Mouse (Mus musculus) heart, postnatal 14 days (tissue): ENCODE data around the gene Vps52. TPM values are rescaled to one million over a fixed set of nuclear protein-coding genes. Genes with fewer than 3 reads are reported as not detected.
"Not testable (repeated sequence)": the region's sequence is repeated elsewhere in the genome, so short reads cannot be mapped to it uniquely, and the experiment has no call there.

Source experiments
- DNase-seq, 2 experiments: peaks; one replicate each; pipeline ENCODE4 v3.0.0; 2021 to 2022
- intact Hi-C: fragments of 180-260 bp; cut with DNase I; formaldehyde crosslinking; loops from one replicate; pipeline ENCODE4 v1.15.1; 2025
- total RNA-seq, 2 experiments: library from RNA; stranded (reverse); gene quantifications; 2 replicates each; pipeline ENCODE4 v1.2.3; 2021

Gene Vps52
- total RNA-seq, 2 experiments from 2014 or later, result 35.0 to 37.8 TPM

GRCm38 (mm10) chr17:33997025-33997424, 41.4 kb downstream of the Vps52 start:
- DNase-seq, intact Hi-C loops: not testable (repeated sequence)

GRCm38 (mm10) chr17:33998697-33999096, 43.1 kb downstream of the Vps52 start:
- intact Hi-C loops, DNase-seq: not testable (repeated sequence)

DNA sequence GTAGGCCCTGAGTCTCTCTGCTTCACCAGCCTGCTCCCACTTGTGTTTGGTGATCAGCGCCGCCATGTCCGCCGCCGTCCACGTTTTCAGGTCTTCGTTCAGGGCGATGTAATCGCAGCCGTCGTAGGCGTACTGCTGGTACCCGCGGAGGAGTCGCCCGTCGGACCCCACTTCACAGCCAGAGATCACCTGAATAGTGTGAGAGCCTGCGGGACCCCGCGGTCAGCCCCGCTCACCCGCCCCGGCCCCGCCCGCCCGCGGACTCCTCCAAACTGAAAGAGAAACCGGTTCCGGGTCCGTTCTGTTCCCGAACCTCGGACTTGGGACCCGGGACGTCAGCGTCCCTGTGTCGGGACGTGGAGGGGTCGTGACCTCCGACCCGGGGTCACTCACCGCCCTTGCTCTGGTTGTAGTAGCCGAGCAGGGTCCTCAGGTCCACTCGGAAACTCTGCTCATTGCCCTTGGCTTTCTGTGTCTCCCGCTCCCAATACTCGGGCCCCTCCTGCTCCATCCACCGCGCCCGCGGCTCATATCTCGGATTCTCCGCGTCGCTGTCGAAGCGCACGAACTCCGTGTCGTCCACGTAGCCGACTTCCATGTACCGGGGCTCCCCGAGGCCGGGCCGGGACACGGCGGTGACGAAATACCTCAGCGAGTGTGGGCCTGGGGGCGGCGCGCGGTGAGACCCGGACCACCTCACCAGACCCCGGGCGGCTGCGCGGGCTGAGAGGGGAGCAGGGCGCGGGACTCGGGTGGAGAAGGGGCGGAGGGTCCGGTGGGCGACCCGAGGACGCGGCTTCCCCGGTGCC, 43.9 kb downstream of the Vps52 start:
- intact Hi-C loops, result loop anchor here (5.0 kb wide), 1 partner anchor 32 kb away; no protein-coding TSS in a partner anchor
- DNase-seq, result peak; percentile 29 to 34

- intact Hi-C loops, result loop anchor here (5.0 kb wide), 1 partner anchor 33 kb away; no protein-coding TSS in a partner anchor
These were observed 44.5 kb downstream of the Vps52 start, which contains the start of gene H2-K1 for GRCm38 (mm10) chr17:34000150-34000537. Gene H2-K1 (minus strand): TSS chr17:34000347.

GRCm38 (mm10) chr17:34000796-34001195, 45.2 kb downstream of the Vps52 start:
- intact Hi-C loops, result loop anchor here (5.0 kb wide), 1 partner anchor 33 kb away; no protein-coding TSS in a partner anchor
- DNase-seq, result not testable (repeated sequence)

More at GRCm38 (mm10) chr17:34000150-34000537, 44.5 kb downstream of the Vps52 start, which contains the start of gene H2-K1:
- peak; percentile 87 to 92 for DNase-seq

DNA sequence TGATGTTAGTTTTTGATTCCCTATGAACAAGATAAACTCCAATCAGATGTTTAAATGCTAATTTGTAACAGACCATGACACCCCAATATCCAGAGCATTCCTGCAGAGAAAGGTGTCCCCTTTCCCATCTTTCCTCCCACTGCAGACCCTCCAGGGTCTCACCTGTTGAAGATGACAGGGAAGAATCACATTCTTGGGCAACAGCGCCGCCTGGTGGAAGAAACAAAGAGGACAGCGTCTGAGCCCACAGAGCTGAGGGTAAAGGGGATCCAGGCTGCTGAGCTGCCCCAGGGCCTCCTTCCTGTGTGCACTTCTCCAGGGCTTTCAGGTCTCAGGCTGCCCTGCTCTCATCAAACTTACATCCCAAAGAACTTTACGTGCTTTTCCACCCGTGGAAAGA, 47.8 kb downstream of the Vps52 start:
- intact Hi-C loops, result loop anchor here (5.0 kb wide), 1 partner anchor 36 kb away; no protein-coding TSS in a partner anchor
- DNase-seq, result peak in 1 of 2 experiments; percentile 48

GRCm38 (mm10) chr17:34006570-34006969, 51.0 kb downstream of the Vps52 start:
- DNase-seq, result no peak
- intact Hi-C loops, result no loop called here

DNA sequence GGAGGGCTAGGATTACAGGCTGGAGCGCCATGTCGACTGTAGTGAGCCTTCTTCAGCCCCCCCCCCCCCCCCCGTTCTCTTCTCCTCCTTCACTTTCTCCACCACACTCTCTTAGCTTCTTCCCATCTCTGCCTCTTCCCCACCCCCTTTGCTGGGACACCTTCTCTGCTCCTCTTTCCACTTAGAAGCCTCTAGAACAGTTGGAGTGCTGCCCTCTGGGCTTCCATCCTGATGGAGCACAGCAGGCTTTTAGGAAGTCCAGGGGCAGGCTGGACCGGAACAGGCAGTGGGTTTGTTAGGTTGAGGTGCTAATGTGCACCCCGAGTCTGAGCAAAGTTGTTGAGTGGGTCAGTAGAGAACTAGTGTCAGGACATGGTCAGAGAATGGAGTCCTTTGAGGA, 54.5 kb downstream of the Vps52 start:
- no peak for DNase-seq
- intact Hi-C loops, result no loop called here

DNA sequence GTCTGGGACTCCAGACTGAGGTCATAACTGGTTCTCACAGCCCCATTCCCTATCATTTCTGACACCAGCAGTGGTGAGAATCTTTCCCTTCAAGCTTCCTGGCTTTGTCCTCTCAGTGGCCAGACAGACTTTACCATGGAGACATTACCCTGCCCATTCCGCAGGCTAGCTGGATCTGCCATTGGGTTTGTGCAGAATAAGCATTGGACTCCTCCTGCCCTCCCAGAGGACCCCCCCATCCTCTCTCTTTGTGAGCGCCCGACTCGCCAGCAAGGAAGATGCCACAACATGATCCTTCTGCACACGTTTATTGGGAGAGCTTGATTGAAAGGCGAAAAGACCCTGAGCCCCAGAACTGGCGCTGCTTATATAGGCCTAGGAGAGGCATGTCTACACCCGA, 57.8 kb downstream of the Vps52 start:
- DNase-seq, result no peak
- intact Hi-C loops, result no loop called here

Other genes with a start within 250 kb of the Vps52 start
- gene March2, start 237.1 kb upstream of the Vps52 start, total RNA-seq, result 100 to 1,000 TPM; 160 to 167 TPM
- 100 to 1,000 TPM; 271 to 275 TPM for gene Rab11b, start 195.3 kb upstream of the Vps52 start, total RNA-seq
- gene Angptl4, start 174.0 kb upstream of the Vps52 start, total RNA-seq, result 10 to 100 TPM; 20.5 to 31.6 TPM
- gene Kank3, start 145.3 kb upstream of the Vps52 start, total RNA-seq, result 100 to 1,000 TPM in 1 of 2 experiments, 10 to 100 TPM in 1; 96.9 to 104 TPM
- gene Rps28, start 131.2 kb upstream of the Vps52 start, total RNA-seq, result 100 to 1,000 TPM; 736 to 815 TPM
- gene Ndufa7, start 131.2 kb upstream of the Vps52 start, total RNA-seq, result 100 to 1,000 TPM; 544 to 555 TPM
- gene Cd320, start 112.7 kb upstream of the Vps52 start, total RNA-seq, result 10 to 100 TPM; 25.0 to 26.6 TPM
- gene Gm7029, start 82.0 kb upstream of the Vps52 start, total RNA-seq, result not detected
- 1 to 10 TPM; 4.1 to 5.8 TPM for gene Kifc1, start 65.2 kb upstream of the Vps52 start, total RNA-seq
- not detected for gene Platr17, start 50.7 kb upstream of the Vps52 start, total RNA-seq
- gene Daxx, start 46.4 kb upstream of the Vps52 start, total RNA-seq, result 10 to 100 TPM; 11.3 to 13.7 TPM
- gene Tapbp, start 39.9 kb upstream of the Vps52 start, total RNA-seq, result 100 to 1,000 TPM in 1 of 2 experiments, 10 to 100 TPM in 1; 92.8 to 100 TPM
- gene Zbtb22, start 39.9 kb upstream of the Vps52 start, total RNA-seq, result 10 to 100 TPM; 16.8 to 20.3 TPM
- 10 to 100 TPM; 54.7 to 58.6 TPM for gene Rgl2, start 26.3 kb upstream of the Vps52 start, total RNA-seq
- gene Pfdn6, start 15.5 kb upstream of the Vps52 start, total RNA-seq, result 10 to 100 TPM; 62.7 to 73.7 TPM
- gene Wdr46, start 15.2 kb upstream of the Vps52 start, total RNA-seq, result 10 to 100 TPM; 10.4 to 11.5 TPM
- gene B3galt4, start 4.3 kb upstream of the Vps52 start, total RNA-seq, result 1 to 10 TPM; 2.2 to 2.9 TPM
- gene Rps18, start 189 bp downstream of the Vps52 start, total RNA-seq, result 100 to 1,000 TPM; 417 to 479 TPM
- 10 to 100 TPM; 56.5 to 61.2 TPM for gene H2-K1, start 44.5 kb downstream of the Vps52 start, total RNA-seq
- 10 to 100 TPM; 12.2 to 14.6 TPM for gene Ring1, start 68.9 kb downstream of the Vps52 start, total RNA-seq
- gene H2-Ke6, start 72.2 kb downstream of the Vps52 start, total RNA-seq, result 10 to 100 TPM; 80.6 to 88.2 TPM
- 10 to 100 TPM; 63.2 to 63.3 TPM for gene Slc39a7, start 75.9 kb downstream of the Vps52 start, total RNA-seq
- gene Rxrb, start 76.0 kb downstream of the Vps52 start, total RNA-seq, result 10 to 100 TPM; 41.9 to 44.7 TPM
- gene Col11a2, start 83.6 kb downstream of the Vps52 start, total RNA-seq, result 1 to 10 TPM; 1.5 to 2.7 TPM
- under 1 TPM; 0.33 to 0.54 TPM for gene H2-Oa, start 136.5 kb downstream of the Vps52 start, total RNA-seq
- 1 to 10 TPM; 3.5 to 4.0 TPM for gene H2-DMa, start 163.7 kb downstream of the Vps52 start, total RNA-seq
- 10 to 100 TPM; 93.2 to 99.4 TPM for gene Brd2, start 166.8 kb downstream of the Vps52 start, total RNA-seq
- 1 to 10 TPM in 1 of 2 experiments, under 1 TPM in 1; 0.96 to 1.6 TPM for gene H2-DMb2, start 187.5 kb downstream of the Vps52 start, total RNA-seq
- 1 to 10 TPM; 1.4 to 1.8 TPM for gene H2-DMb1, start 197.3 kb downstream of the Vps52 start, total RNA-seq
- gene Tap1, start 231.7 kb downstream of the Vps52 start, total RNA-seq, result 1 to 10 TPM; 5.4 to 5.5 TPM
- gene Psmb9, start 232.0 kb downstream of the Vps52 start, total RNA-seq, result 1 to 10 TPM; 6.5 to 7.2 TPM
- 10 to 100 TPM in 1 of 2 experiments, 1 to 10 TPM in 1; 8.9 to 13.0 TPM for gene Psmb8, start 241.9 kb downstream of the Vps52 start, total RNA-seq
- 10 to 100 TPM; 18.9 to 20.7 TPM for gene Tap2, start 247.7 kb downstream of the Vps52 start, total RNA-seq